9 mouse cellular contexts compared by ENCODE assay signal in genomic region chr7:4521231-4522003, GRCm38 (mm10). TPM values are rescaled to one million over a fixed set of nuclear protein-coding genes. Genes with fewer than 3 reads are reported as not detected.
DNase-seq lines count a peak whose midpoint lies in the region; ATAC-seq and TF ChIP-seq lines count a peak whose summit lies in the region.
"Had no signal": no experiment of that assay in that cellular context is flagged by ENCODE, and none has a peak within 500 bp of the region (broad histone marks: within the 10 kb centered on the region; RNA-seq: fewer than 3 reads in every experiment).

No protein-coding gene starts in this region.

- DNase-seq in lung, adult 2 months, result no peak
- peak; percentile 25 to 43 for DNase-seq in thymus, postnatal 36 days
- no peak for DNase-seq in frontal cortex, postnatal 14 days (ENCODE audit: low spot score in 2 of 2)
- DNase-seq in cerebellum, adult 18-20 months, result no peak
- DNase-seq in urinary bladder, adult 18-20 months (ENCODE audit: low spot score in 2 of 2), result no peak
- DNase-seq: kidney, adult 11 months had no signal

- no peak overlapping the region for H3K27ac ChIP-seq in lung, embryonic 16.5 days (ENCODE audit: low read length)
- peak overlapping the region; percentile 97 to 99 for H3K27ac ChIP-seq in heart, embryonic 14.5 days (replicated peaks in 1 of 2; ENCODE audit: control insufficient read depth in 1 of 2, insufficient read depth in 1 of 2, low read depth in 2 of 2, low read length in 2 of 2)
- no peak overlapping the region for H3K27ac ChIP-seq in liver, embryonic 15.5 days (replicated peaks)

- no peak for TF ChIP-seq CTCF in lung, adult 2 months (IDR thresholded peaks at IDR 0.05; ENCODE audit: insufficient read depth, low read length)

- peaks cover 6% of the 10 kb centered on the region for H3K4me1 ChIP-seq in lung, embryonic 16.5 days (replicated peaks; ENCODE audit: control insufficient read depth, insufficient read depth, low read length)
- H3K4me1 ChIP-seq in lung, adult 2 months (ENCODE audit: control insufficient read depth, insufficient read depth, low read length), result no peaks in the 10 kb centered on the region
- H3K4me1 ChIP-seq in heart, embryonic 14.5 days (ENCODE audit: control insufficient read depth in 2 of 2, insufficient read depth in 2 of 2, low read length in 2 of 2), result peaks cover 31 to 34% of the 10 kb centered on the region in 2 experiments
- H3K4me1 ChIP-seq in liver, embryonic 15.5 days (replicated peaks), result peaks cover 24% of the 10 kb centered on the region

- WGBS in lung, embryonic 16.5 days, result 27% methylated on average over 30 of the region's 32 CpGs
- 34% methylated on average over 32 of the region's 32 CpGs for WGBS in lung, adult 2 months
- WGBS in heart, embryonic 14.5 days, result 15% methylated on average over 32 of the region's 32 CpGs
- WGBS in liver, embryonic 15.5 days (ENCODE audit: insufficient replicate concordance), result 25% methylated on average over 32 of the region's 32 CpGs

- peak overlapping the region; percentile 59 for H3K4me2 ChIP-seq in lung, embryonic 16.5 days (ENCODE audit: low read depth, low read length)
- H3K4me2 ChIP-seq in heart, embryonic 14.5 days (ENCODE audit: low read length), result peak overlapping the region; percentile 69
- peak overlapping the region; percentile 23 for H3K4me2 ChIP-seq in liver, embryonic 15.5 days

- peak overlapping the region; percentile 51; the same call in 1 of the 2 replicates for H3K9ac ChIP-seq in lung, embryonic 16.5 days (ENCODE audit: low read length)
- peak overlapping the region; percentile 92 for H3K9ac ChIP-seq in heart, embryonic 14.5 days (ENCODE audit: low read length)
- H3K9ac ChIP-seq in liver, embryonic 15.5 days, result no peak overlapping the region

- H3K36me3 ChIP-seq in lung, embryonic 16.5 days (ENCODE audit: control insufficient read depth, insufficient read depth, low read length), result no peaks in the 10 kb centered on the region
- H3K36me3 ChIP-seq in heart, embryonic 14.5 days (ENCODE audit: control insufficient read depth, insufficient read depth, low read length), result peaks cover 33% of the 10 kb centered on the region
- no peaks in the 10 kb centered on the region for H3K36me3 ChIP-seq in liver, embryonic 15.5 days (replicated peaks)

- no peak for TF ChIP-seq POLR2A in lung, adult 2 months (IDR thresholded peaks at IDR 0.05; ENCODE audit: borderline replicate concordance, extremely low read depth, low read depth, low read length)

- peak overlapping the region; percentile 30 for H3K4me3 ChIP-seq in lung, embryonic 16.5 days (ENCODE audit: low read length)
- no peak overlapping the region for H3K4me3 ChIP-seq in lung, adult 2 months (replicated peaks; ENCODE audit: extremely low read depth, low read depth, low read length)
- H3K4me3 ChIP-seq in heart, embryonic 14.5 days (ENCODE audit: control insufficient read depth in 1 of 2, insufficient read depth in 1 of 2, low read depth in 1 of 2, low read length in 2 of 2), result peak overlapping the region; percentile 69 to 70
- no peak overlapping the region for H3K4me3 ChIP-seq in liver, embryonic 15.5 days (replicated peaks)

- H3K27me3 ChIP-seq in lung, embryonic 16.5 days (ENCODE audit: control insufficient read depth, insufficient read depth, low read depth, low read length), result peaks cover 4% of the 10 kb centered on the region
- H3K27me3 ChIP-seq in heart, embryonic 14.5 days (ENCODE audit: control insufficient read depth, insufficient read depth, low read length), result no peaks in the 10 kb centered on the region
- H3K27me3 ChIP-seq in liver, embryonic 15.5 days, result peaks cover 23% of the 10 kb centered on the region

- H3K9me3 ChIP-seq in lung, embryonic 16.5 days (ENCODE audit: control insufficient read depth, low read length), result no peaks in the 10 kb centered on the region; the same call in 1 of the 2 replicates
- no peaks in the 10 kb centered on the region for H3K9me3 ChIP-seq in heart, embryonic 14.5 days (ENCODE audit: control insufficient read depth, low read length)
- H3K9me3 ChIP-seq in liver, embryonic 15.5 days (replicated peaks), result no peaks in the 10 kb centered on the region

- ATAC-seq in lung, embryonic 16.5 days (ENCODE audit: low read depth), result peak; percentile 7; the same call in 1 of the 2 replicates
- no peak for ATAC-seq in heart, embryonic 14.5 days (ENCODE audit: insufficient number of reproducible peaks, insufficient read depth, low FRiP score, low read depth)
- no peak for ATAC-seq in liver, embryonic 15.5 days (ENCODE audit: insufficient read depth)

RNA-seq across cellular contexts. Expression of gene Tnni3, which starts 2.6 kb away (rescaled TPM):
- polyA plus RNA-seq in lung, embryonic 16.5 days (2015; fragmentation: Nextera tagmentation; extraction: Ambion mirVana), result 77.2 and 102 TPM in 2 replicates
- 428 and 438 TPM in 2 replicates for polyA plus RNA-seq in lung, adult 2 months (2012; rRNA removed)
- 2,958 and 3,056 TPM in 2 replicates for polyA plus RNA-seq in heart, embryonic 14.5 days (2014; fragmentation: Nextera tagmentation; extraction: Ambion mirVana)
- polyA plus RNA-seq in liver, embryonic 15.5 days (2015; fragmentation: Nextera tagmentation; extraction: Ambion mirVana), result 0.39 and 1.3 TPM in 2 replicates

RNA-seq across cellular contexts. Expression of gene Tnnt1, which starts 5.2 kb away (rescaled TPM):
- polyA plus RNA-seq in lung, embryonic 16.5 days (2015; fragmentation: Nextera tagmentation; extraction: Ambion mirVana), result 28.6 and 34.6 TPM in 2 replicates
- polyA plus RNA-seq in lung, adult 2 months (2012; rRNA removed), result 0.81 and 0.89 TPM in 2 replicates
- 479 and 551 TPM in 2 replicates for polyA plus RNA-seq in heart, embryonic 14.5 days (2014; fragmentation: Nextera tagmentation; extraction: Ambion mirVana)
- polyA plus RNA-seq in liver, embryonic 15.5 days (2015; fragmentation: Nextera tagmentation; extraction: Ambion mirVana), result 11.7 and 16.9 TPM in 2 replicates

RNA-seq across cellular contexts. Expression of gene Dnaaf3, which starts 10.8 kb away (rescaled TPM):
- 4.7 TPM in 2 replicates for polyA plus RNA-seq in lung, embryonic 16.5 days (2015; fragmentation: Nextera tagmentation; extraction: Ambion mirVana)
- polyA plus RNA-seq in lung, adult 2 months (2012; rRNA removed), result 16.1 and 17.8 TPM in 2 replicates
- polyA plus RNA-seq in heart, embryonic 14.5 days (2014; fragmentation: Nextera tagmentation; extraction: Ambion mirVana), result 0.15 and 0.51 TPM in 2 replicates
- 0.07 and 0.26 TPM in 2 replicates for polyA plus RNA-seq in liver, embryonic 15.5 days (2015; fragmentation: Nextera tagmentation; extraction: Ambion mirVana)

RNA-seq across cellular contexts. Expression of gene Ppp1r12c, which starts 19.9 kb away (rescaled TPM):
- 20.1 and 21.0 TPM in 2 replicates for polyA plus RNA-seq in lung, embryonic 16.5 days (2015; fragmentation: Nextera tagmentation; extraction: Ambion mirVana)
- 92.3 and 108 TPM in 2 replicates for polyA plus RNA-seq in lung, adult 2 months (2012; rRNA removed)
- 41.7 and 47.7 TPM in 2 replicates for polyA plus RNA-seq in heart, embryonic 14.5 days (2014; fragmentation: Nextera tagmentation; extraction: Ambion mirVana)
- polyA plus RNA-seq in liver, embryonic 15.5 days (2015; fragmentation: Nextera tagmentation; extraction: Ambion mirVana), result 17.4 and 20.9 TPM in 2 replicates

RNA-seq across cellular contexts. Expression of gene Syt5, which starts 25.9 kb away (rescaled TPM):
- polyA plus RNA-seq in lung, embryonic 16.5 days (2015; fragmentation: Nextera tagmentation; extraction: Ambion mirVana), result 5.5 and 8.3 TPM in 2 replicates
- polyA plus RNA-seq in lung, adult 2 months (2012; rRNA removed), result 12.6 and 13.8 TPM in 2 replicates
- 0.55 and 0.78 TPM in 2 replicates for polyA plus RNA-seq in heart, embryonic 14.5 days (2014; fragmentation: Nextera tagmentation; extraction: Ambion mirVana)
- polyA plus RNA-seq in liver, embryonic 15.5 days (2015; fragmentation: Nextera tagmentation; extraction: Ambion mirVana), result 0.35 and 0.77 TPM in 2 replicates

Comparison
In these comparisons a context has a peak if more than half of its experiments do, and no peak if none do; other contexts are left out.
1. H3K4me3 ChIP-seq: peak in lung, embryonic 16.5 days (single experiment) and heart, embryonic 14.5 days (2 of 2); none in lung, adult 2 months (single experiment) and liver, embryonic 15.5 days (single experiment).
2. H3K27ac ChIP-seq: peak in heart, embryonic 14.5 days (2 of 2); none in lung, embryonic 16.5 days (single experiment) and liver, embryonic 15.5 days (single experiment).
3. DNase-seq: peak in thymus, postnatal 36 days (2 of 2); none in lung, adult 2 months (single experiment), frontal cortex, postnatal 14 days (0 of 2), cerebellum, adult 18-20 months (0 of 2) and urinary bladder, adult 18-20 months (0 of 2).
4. RNA of gene Tnni3, which starts 2.6 kb away (polyA plus RNA-seq): 2,958 to 3,056 TPM in heart, embryonic 14.5 days, 428 to 438 TPM in lung, adult 2 months and 77.2 to 102 TPM in lung, embryonic 16.5 days; 0.39 to 1.3 TPM in liver, embryonic 15.5 days; every median in the first group is over 10 times any median in the second.
5. RNA of gene Tnnt1, which starts 5.2 kb away (polyA plus RNA-seq): 479 to 551 TPM in heart, embryonic 14.5 days; 28.6 to 34.6 TPM in lung, embryonic 16.5 days, 11.7 to 16.9 TPM in liver, embryonic 15.5 days and 0.81 to 0.89 TPM in lung, adult 2 months; every median in the first group is over 10 times any median in the second.
6. Peak in every context shown above with its lines, with median percentiles within 50 percentile points of each other: H3K4me2 ChIP-seq.